ENCODE assay signal across 16 mouse cellular contexts in the genomic region with DNA sequence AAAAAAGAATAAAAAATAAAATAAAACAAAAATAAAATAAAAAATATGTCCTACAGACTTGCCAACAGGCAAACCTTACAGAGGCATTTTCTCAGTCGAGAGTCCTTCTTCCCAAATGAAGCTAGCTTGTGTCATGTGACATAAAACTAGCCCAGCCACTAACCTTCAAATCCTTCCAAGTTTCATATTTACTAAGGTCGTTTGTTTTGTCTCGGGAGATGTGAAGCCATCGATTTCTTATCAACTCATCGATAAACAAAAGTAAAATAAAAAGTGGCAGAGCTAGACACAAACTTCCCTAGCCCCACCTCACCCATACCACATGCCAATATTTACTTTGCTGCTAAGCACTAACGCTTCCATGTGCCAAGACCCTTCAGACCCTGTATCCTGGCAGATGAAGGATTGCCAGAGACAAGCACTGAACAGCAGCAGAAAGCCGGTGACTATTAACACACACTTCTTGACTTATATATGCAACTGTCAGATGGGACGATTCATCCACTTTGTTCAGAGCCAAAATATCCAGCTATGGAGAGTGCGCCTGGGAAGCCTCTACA.
"Had no signal": no experiment of that assay in that cellular context is flagged by ENCODE, and none has a peak within 500 bp of the region (broad histone marks: within the 10 kb centered on the region; RNA-seq: fewer than 3 reads in every experiment).

No protein-coding gene starts in this region.

- H3K9ac ChIP-seq: limb, embryonic 12.5 days; liver, embryonic 15.5 days; midbrain, embryonic 12.5 days; neural tube, embryonic 13.5 days; stomach, embryonic 15.5 days had no signal

- H3K9me3 ChIP-seq: limb, embryonic 12.5 days; liver, embryonic 15.5 days; midbrain, embryonic 12.5 days; neural tube, embryonic 13.5 days; stomach, embryonic 15.5 days had no signal

- H3K4me3 ChIP-seq: limb, embryonic 12.5 days; liver, embryonic 15.5 days; midbrain, embryonic 12.5 days; neural tube, embryonic 13.5 days; stomach, embryonic 15.5 days had no signal

- ATAC-seq: inflammation-experienced regulatory T-cells, adult 6 months; intestine, postnatal 0 days; midbrain, embryonic 16.5 days had no signal

- H3K27me3 ChIP-seq: limb, embryonic 12.5 days; neural tube, embryonic 13.5 days; stomach, embryonic 15.5 days had no signal

- DNase-seq: kidney, adult 9 months; kidney, postnatal 36 days; layer of hippocampus, adult 9-11 months; layer of hippocampus, postnatal 36 days; liver; retina, postnatal 1 day; right cerebral cortex, postnatal 4 days had no signal

- H3K36me3 ChIP-seq: limb, embryonic 12.5 days; liver, embryonic 15.5 days; midbrain, embryonic 12.5 days; neural tube, embryonic 13.5 days; stomach, embryonic 15.5 days had no signal

- H3K4me2 ChIP-seq: limb, embryonic 12.5 days; liver, embryonic 15.5 days; midbrain, embryonic 12.5 days; neural tube, embryonic 13.5 days; stomach, embryonic 15.5 days had no signal

- H3K27ac ChIP-seq: kidney, postnatal 0 days; limb, embryonic 12.5 days; liver, embryonic 15.5 days; midbrain, embryonic 12.5 days; neural tube, embryonic 13.5 days; stomach, embryonic 15.5 days had no signal
